In the genomic region with DNA sequence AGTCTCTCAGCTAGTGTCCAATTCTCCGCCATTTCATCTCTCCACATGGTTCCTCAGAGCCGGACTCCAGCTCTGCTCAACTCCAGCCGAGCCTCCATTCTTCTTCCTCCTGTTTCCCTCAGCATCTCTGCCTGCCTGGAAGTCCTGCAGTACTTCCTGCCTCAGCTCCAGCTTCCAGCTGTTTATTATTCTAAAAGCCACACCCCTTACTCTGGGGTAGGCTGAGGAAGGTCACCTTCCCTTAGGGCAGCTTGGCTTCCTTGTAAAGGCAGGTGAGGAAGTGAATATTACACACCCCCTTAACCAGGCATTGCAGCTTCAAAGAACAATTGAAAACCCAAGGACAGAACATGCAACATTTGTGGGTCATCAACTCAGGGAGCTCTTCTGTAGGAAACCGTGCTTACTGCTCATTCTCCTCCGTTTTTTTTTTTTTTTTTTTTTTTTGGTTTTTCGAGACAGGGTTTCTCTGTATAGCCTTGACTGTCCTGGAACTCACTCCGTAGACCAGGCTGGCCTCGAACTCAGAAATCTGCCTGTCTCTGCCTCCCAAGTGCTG, we compare ENCODE assay signal across 19 mouse cellular contexts.
"Had no signal": no experiment of that assay in that cellular context is flagged by ENCODE, and none has a peak within 500 bp of the region (broad histone marks: within the 10 kb centered on the region; RNA-seq: fewer than 3 reads in every experiment).

No protein-coding gene starts in this region.

- H3K9me3 ChIP-seq: limb, embryonic 12.5 days; limb, embryonic 15.5 days; liver, embryonic 12.5 days; liver, embryonic 15.5 days; lung, embryonic 15.5 days; megakaryocyte, embryonic 14.5 days; midbrain, embryonic 10.5 days; midbrain, embryonic 13.5 days; neural tube, embryonic 13.5 days had no signal

- H3K4me3 ChIP-seq: limb, embryonic 12.5 days; limb, embryonic 15.5 days; liver, embryonic 12.5 days; liver, embryonic 15.5 days; lung, embryonic 15.5 days; megakaryocyte, embryonic 14.5 days; midbrain, embryonic 10.5 days; midbrain, embryonic 13.5 days; myocyte; neural tube, embryonic 13.5 days had no signal

- H3K4me2 ChIP-seq: limb, embryonic 12.5 days; limb, embryonic 15.5 days; liver, embryonic 12.5 days; liver, embryonic 15.5 days; lung, embryonic 15.5 days; midbrain, embryonic 13.5 days; neural tube, embryonic 13.5 days had no signal

- H3K4me1 ChIP-seq: limb, embryonic 12.5 days; limb, embryonic 15.5 days; liver, embryonic 12.5 days; liver, embryonic 15.5 days; lung, embryonic 15.5 days; megakaryocyte, embryonic 14.5 days; midbrain, embryonic 10.5 days; neural tube, embryonic 13.5 days had no signal

- H3K27ac ChIP-seq: limb, embryonic 12.5 days; limb, embryonic 15.5 days; liver, embryonic 12.5 days; liver, embryonic 15.5 days; lung, embryonic 15.5 days; midbrain, embryonic 10.5 days; midbrain, embryonic 13.5 days; neural tube, embryonic 13.5 days had no signal

- DNase-seq: kidney, postnatal 14 days; kidney, postnatal 4 days; left cerebral cortex, postnatal 4 days; lung, adult 18-20 months; lung, postnatal 10 days; lung, postnatal 36 days; thymus, adult 18-20 months; thymus, postnatal 36 days had no signal

- H3K36me3 ChIP-seq: limb, embryonic 12.5 days; limb, embryonic 15.5 days; liver, embryonic 12.5 days; liver, embryonic 15.5 days; lung, embryonic 15.5 days; midbrain, embryonic 10.5 days; midbrain, embryonic 13.5 days; neural tube, embryonic 13.5 days had no signal

- H3K27me3 ChIP-seq: limb, embryonic 12.5 days; limb, embryonic 15.5 days; liver, embryonic 12.5 days; liver, embryonic 15.5 days; lung, embryonic 15.5 days; midbrain, embryonic 13.5 days; neural tube, embryonic 13.5 days had no signal

- H3K9ac ChIP-seq: limb, embryonic 12.5 days; limb, embryonic 15.5 days; liver, embryonic 12.5 days; liver, embryonic 15.5 days; lung, embryonic 15.5 days; midbrain, embryonic 13.5 days; neural tube, embryonic 13.5 days had no signal

- ATAC-seq: liver, embryonic 12.5 days; midbrain, embryonic 13.5 days; midbrain, embryonic 16.5 days had no signal
